Mouse (Mus musculus) layer of hippocampus, adult 8-10 months (tissue): Measurements from ENCODE around the gene Gast. TPM values are rescaled to one million over a fixed set of nuclear protein-coding genes. Genes with fewer than 3 reads are reported as not detected.
"Not testable (repeated sequence)": the region's sequence is repeated elsewhere in the genome, so short reads cannot be mapped to it uniquely, and the experiment has no call there.

ENCODE experiments used
- DNase-seq, 2 experiments: peaks; one replicate each; pipeline ENCODE4 v3.0.0; 2022; ENCODE audit warnings: low spot score in 2 of 2
- total RNA-seq, 4 experiments: library from RNA; stranded (reverse); gene quantifications; 2 replicates each; pipeline ENCODE4 v1.2.4; 2022

The Gast gene
- total RNA-seq, 4 experiments from 2014 or later: not detected

- DNase-seq: not testable (repeated sequence)
Observed at GRCm38 (mm10) chr11:100361059-100361458, 26.9 kb downstream of the Gast start.

DNA sequence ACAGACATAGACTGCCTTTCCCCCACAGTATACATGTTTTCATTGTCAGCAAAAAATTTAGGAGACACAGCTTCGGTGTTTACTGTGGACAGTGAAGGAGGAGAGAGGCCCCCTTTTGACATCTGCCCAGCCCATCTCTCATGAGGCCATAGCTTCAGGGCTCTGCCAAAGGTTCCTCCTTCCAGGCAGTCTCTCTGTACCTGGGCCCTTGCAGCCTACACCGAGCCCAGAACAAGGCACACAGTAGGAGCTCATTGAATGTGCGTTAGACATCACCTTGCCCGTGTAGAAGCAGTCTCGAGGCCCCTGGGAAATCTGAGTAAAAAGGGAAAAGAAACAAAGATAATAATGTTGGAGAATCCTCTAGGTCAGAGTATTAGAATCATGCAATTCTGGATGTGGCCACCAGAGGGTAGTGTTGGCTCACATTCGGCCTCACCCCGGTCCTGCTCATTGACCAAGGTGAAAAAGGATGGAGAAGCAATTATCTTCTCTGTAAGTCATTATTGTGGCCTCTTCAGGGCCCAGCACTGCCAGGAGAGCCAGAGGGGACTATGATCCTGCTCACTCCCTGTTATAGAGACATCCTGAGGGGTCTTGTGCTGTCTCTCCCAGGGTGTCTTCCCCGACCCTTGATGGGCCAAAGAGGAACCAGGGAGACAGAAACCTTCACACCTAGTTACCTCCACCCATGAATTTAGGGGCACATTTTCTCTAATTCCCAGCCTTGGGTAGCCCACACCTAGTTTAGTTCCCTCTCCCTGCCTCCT is 28.2 kb downstream of the Gast start:
- DNase-seq: peak in 1 of 2 experiments; percentile 84

DNA sequence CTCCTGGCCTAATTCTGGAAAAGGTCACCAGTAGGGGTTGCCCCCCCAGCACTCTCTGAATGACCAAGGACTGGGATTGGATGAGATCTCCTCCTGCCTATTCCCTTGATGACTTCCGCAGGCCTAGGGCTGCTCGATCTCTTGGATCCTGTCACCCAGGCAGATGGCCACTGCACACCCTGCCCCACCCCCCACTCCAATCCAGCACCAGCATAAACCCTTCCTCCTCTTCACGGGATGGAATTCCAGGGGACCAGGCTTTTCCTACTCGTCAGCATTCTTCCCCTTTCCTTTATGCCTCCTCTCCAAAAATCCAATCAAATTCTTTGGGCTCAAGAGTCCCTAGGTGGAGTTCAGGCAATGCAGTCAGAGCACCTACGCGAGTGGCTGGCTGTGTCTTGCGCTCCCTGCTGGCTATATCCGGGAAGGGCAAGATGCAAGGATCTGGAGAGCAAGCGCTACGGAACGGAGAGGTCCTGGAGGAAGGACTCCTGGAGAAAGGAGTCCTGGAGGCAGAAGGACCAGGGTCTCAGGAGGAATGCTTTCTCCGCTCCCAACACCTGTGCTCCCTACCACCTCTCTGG is 28.9 kb downstream of the Gast start:
- DNase-seq: peak in 1 of 2 experiments; percentile 46

DNA sequence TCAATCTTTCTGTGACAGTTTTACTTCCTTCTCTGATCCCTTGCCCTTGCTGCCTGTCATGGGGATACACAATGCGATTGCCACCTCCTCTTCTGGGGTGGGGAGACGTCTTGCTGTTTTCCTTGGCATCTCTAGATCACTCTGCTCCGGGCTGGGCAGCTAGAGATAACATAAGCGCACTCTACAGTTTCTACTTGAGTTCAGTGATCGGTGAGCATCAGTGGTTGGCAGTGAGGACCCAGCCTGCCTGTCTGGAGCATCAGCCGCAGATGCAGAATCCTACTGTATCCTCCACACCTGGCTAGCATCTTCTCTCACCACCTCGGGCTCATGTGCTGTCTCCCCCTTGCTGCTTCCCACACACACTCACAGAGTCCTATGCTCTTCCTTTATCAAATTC is 34.9 kb downstream of the Gast start:
- DNase-seq: no peak

DNA sequence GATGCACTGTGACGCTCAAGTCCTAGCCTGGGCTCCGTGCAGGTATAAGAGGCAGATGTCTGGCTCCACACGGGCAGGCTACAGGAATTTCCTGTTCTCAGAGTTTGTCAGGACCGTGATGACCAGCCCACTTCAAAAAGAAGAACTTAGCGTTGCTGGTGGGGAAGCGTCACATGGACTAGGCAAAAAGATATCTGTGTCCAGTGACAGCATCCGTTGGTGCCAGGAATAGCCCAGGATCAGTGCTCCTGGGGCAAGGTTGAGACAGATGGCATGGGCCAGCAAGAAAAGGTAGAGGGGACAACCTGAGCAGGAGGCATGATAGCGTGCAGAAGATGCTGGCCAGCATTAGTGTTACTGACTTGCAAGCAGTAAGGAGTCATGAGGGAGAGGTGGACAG is 35.6 kb downstream of the Gast start:
- DNase-seq: no peak

GRCm38 (mm10) chr11:100371981-100372558 is 37.9 kb downstream of the Gast start:
- no peak for DNase-seq

DNA sequence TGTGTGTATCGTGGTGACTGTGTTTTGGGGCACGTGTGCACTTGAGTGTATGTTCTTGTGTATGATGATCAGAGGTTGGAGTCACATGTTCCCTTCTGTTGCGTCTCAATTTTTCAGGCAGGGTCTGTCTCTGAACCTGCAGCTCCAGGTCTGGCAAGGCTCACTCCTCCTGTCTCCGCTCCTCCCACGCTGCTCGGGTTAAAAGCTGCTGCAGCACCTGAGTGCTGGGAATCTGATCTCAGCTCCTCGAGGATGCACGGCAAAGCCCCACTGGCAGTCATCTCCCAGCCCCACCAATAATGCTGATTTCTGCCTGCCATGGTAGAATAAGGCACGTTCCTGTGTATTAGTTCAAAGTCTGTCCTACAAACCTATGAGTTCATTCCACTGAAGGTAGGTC is 40.9 kb downstream of the Gast start:
- DNase-seq: no peak

DNA sequence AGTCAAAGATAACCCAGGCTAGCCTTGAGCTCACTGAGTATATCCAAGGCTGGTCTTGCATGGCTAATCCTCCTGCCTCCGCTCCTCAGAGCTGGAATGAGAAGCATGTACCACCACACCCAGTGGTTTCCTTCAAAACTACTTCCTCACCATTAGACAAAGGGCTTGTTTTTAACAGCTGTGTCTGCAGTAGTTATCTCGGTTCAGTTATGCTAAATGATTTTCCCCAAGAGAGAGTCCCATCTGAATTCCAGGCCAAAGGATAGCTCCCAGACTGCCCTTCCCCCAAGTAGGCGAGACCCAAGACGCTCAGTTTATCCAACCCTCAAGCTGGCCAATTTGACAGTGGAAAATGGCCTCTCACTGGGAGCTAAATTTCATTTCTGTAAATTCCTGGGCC is 41.8 kb downstream of the Gast start:
- DNase-seq: no peak

GRCm38 (mm10) chr11:100376746-100377389 is 42.7 kb downstream of the Gast start:
- DNase-seq: no peak

- DNase-seq: no peak
Observed at GRCm38 (mm10) chr11:100377989-100378388, 43.8 kb downstream of the Gast start.

- no peak for DNase-seq
Observed at GRCm38 (mm10) chr11:100378446-100378845, 44.2 kb downstream of the Gast start.

GRCm38 (mm10) chr11:100379311-100379710 is 45.1 kb downstream of the Gast start:
- no peak for DNase-seq

GRCm38 (mm10) chr11:100382682-100383081 is 48.5 kb downstream of the Gast start:
- no peak for DNase-seq

GRCm38 (mm10) chr11:100385016-100385415 is 50.8 kb downstream of the Gast start:
- no peak for DNase-seq

GRCm38 (mm10) chr11:100386586-100386985 is 52.4 kb downstream of the Gast start:
- no peak for DNase-seq

Other genes with a start within 250 kb of the Gast start
- not detected for gene Krt32, start 246.2 kb upstream of the Gast start, total RNA-seq
- gene Krt35, start 238.2 kb upstream of the Gast start, total RNA-seq: not detected
- gene Krt36, start 228.8 kb upstream of the Gast start, total RNA-seq: not detected
- gene Krt13, start 212.8 kb upstream of the Gast start, total RNA-seq: not detected
- gene Krt15, start 198.5 kb upstream of the Gast start, total RNA-seq: 1 to 10 TPM in 1 of 4 experiments, under 1 TPM in 2, not detected in 1; 0.29 to 1.4 (median 0.60) TPM
- under 1 TPM in 3 of 4 experiments, not detected in 1; 0.22 to 0.59 (median 0.43) TPM for gene Krt19, start 185.7 kb upstream of the Gast start, total RNA-seq
- 1 to 10 TPM; 3.4 to 5.7 (median 3.8) TPM for gene Krt9, start 141.2 kb upstream of the Gast start, total RNA-seq
- gene Krt14, start 126.9 kb upstream of the Gast start, total RNA-seq: not detected
- not detected for gene Krt16, start 85.5 kb upstream of the Gast start, total RNA-seq
- not detected for gene Krt17, start 73.4 kb upstream of the Gast start, total RNA-seq
- not detected for gene Krt42, start 64.5 kb upstream of the Gast start, total RNA-seq
- gene Eif1, start 14.5 kb upstream of the Gast start, total RNA-seq: 100 to 1,000 TPM; 732 to 782 (median 741) TPM
- gene Hap1, start 21.7 kb downstream of the Gast start, total RNA-seq: 100 to 1,000 TPM; 164 to 201 (median 183) TPM
- 10 to 100 TPM; 37.5 to 40.7 (median 39.8) TPM for gene Jup, start 63.4 kb downstream of the Gast start, total RNA-seq
- 10 to 100 TPM in 2 of 4 experiments, 1 to 10 TPM in 2; 9.3 to 12.4 (median 10.6) TPM for gene P3h4, start 80.4 kb downstream of the Gast start, total RNA-seq
- 1 to 10 TPM; 5.3 to 9.2 (median 7.1) TPM for gene Fkbp10, start 81.3 kb downstream of the Gast start, total RNA-seq
- gene Nt5c3b, start 107.4 kb downstream of the Gast start, total RNA-seq: 10 to 100 TPM; 46.8 to 59.5 (median 50.4) TPM
- 1 to 10 TPM in 3 of 4 experiments, under 1 TPM in 1; 0.92 to 2.2 (median 1.4) TPM for gene Klhl10, start 107.5 kb downstream of the Gast start, total RNA-seq
- 100 to 1,000 TPM in 3 of 4 experiments, 10 to 100 TPM in 1; 97.9 to 121 (median 111) TPM for gene Klhl11, start 138.3 kb downstream of the Gast start, total RNA-seq
- 100 to 1,000 TPM; 121 to 136 (median 128) TPM for gene Acly, start 193.6 kb downstream of the Gast start, total RNA-seq
- gene Ttc25, start 211.2 kb downstream of the Gast start, total RNA-seq: 1 to 10 TPM in 3 of 4 experiments, under 1 TPM in 1; 0.71 to 1.9 (median 1.6) TPM
- gene Cnp, start 240.5 kb downstream of the Gast start, total RNA-seq: 100 to 1,000 TPM; 162 to 216 (median 203) TPM